Mouse (Mus musculus) thymus, adult 2 months (tissue): ENCODE results near the gene Tmem86b. TPM values are rescaled to one million over a fixed set of nuclear protein-coding genes. Genes with fewer than 3 reads are reported as not detected.

Experiments
- DNase-seq: peaks from one replicate; pipeline ENCODE4 v3.0.0; 2021
- H3K27ac ChIP-seq: fragments of 200-500 bp; 2 replicates; pipeline ENCODE4 v1.5.1; 2012; ENCODE audit warnings: low read length, control low read depth; ENCODE audit not compliant: control insufficient read depth, insufficient read depth
- H3K27me3 ChIP-seq: fragments of 200-500 bp; 2 replicates; pipeline ENCODE4 v1.6.1; 2012; ENCODE audit warnings: mild to moderate bottlenecking, low read length, moderate library complexity, mixed read lengths; ENCODE audit not compliant: control insufficient read depth, insufficient read depth
- H3K36me3 ChIP-seq: fragments of 200-500 bp; 2 replicates; pipeline ENCODE4 v1.6.1; 2012; ENCODE audit warnings: mild to moderate bottlenecking, low read length, moderate library complexity; ENCODE audit not compliant: control insufficient read depth, insufficient read depth
- H3K4me1 ChIP-seq: fragments of 200-500 bp; replicated peaks from 2 replicates; pipeline ENCODE4 v1.6.1; 2012; ENCODE audit warnings: low read length; ENCODE audit not compliant: control insufficient read depth, insufficient read depth
- H3K4me3 ChIP-seq: fragments of 200-500 bp; 2 replicates; pipeline ENCODE4 v1.5.1; 2012; ENCODE audit warnings: mild to moderate bottlenecking, low read length, control low read depth, moderate library complexity; ENCODE audit not compliant: control insufficient read depth, insufficient read depth
- CTCF ChIP-seq: fragments of 200-500 bp; IDR thresholded peaks from 2 replicates; pipeline ENCODE4 v1.5.1; 2012; ENCODE audit warnings: mild to moderate bottlenecking, control low read depth, low read length, moderate library complexity, borderline replicate concordance; ENCODE audit not compliant: control insufficient read depth, poor library complexity, insufficient read depth; ENCODE audit errors: extremely low read depth
- POLR2A ChIP-seq: fragments of 200-500 bp; IDR thresholded peaks from 2 replicates; pipeline ENCODE4 v1.6.1; 2012; ENCODE audit warnings: mild to moderate bottlenecking, low read length, control low read depth, moderate library complexity; ENCODE audit not compliant: control insufficient read depth, poor library complexity, insufficient read depth; ENCODE audit errors: extremely low read depth
- WGBS: fragments of 180-500 bp; shearing (Covaris S2); methylation state at CpG from one replicate; pipeline ENCODE4 v1.1.7; 2018; 5-methylcytosine and 5-hydroxymethylcytosine counted together
- polyA plus RNA-seq: library from polyadenylated mRNA; depleted of rRNA; stranded (reverse); fragments of >200 nt; gene quantifications from 2 replicates; pipeline ENCODE4 v1.2.3, GENCODE M21; 2012

Tmem86b gene
- polyA plus RNA-seq, 1 experiment = 113 TPM

GRCm38 (mm10) chr7:4653780-4654179 is 22.6 kb upstream of the Tmem86b start:
- Histone ChIP-seq H3K4me3 (peak overlapping the region; percentile 54), H3K36me3 (no peaks in the 10 kb centered on the region), H3K27me3 (no peaks in the 10 kb centered on the region), H3K4me1 (peaks cover 35% of the 10 kb centered on the region), H3K27ac (peak overlapping the region; percentile 100)
- no peak for TF ChIP-seq POLR2A
- no peak for TF ChIP-seq CTCF
- 7% methylated on average over 7 of the region's 7 CpGs for WGBS
- peak; percentile 87 for DNase-seq

- Histone ChIP-seq H3K36me3 (no peaks in the 10 kb centered on the region), H3K4me3 (peak overlapping the region; percentile 54), H3K27me3 (no peaks in the 10 kb centered on the region), H3K4me1 (peaks cover 35% of the 10 kb centered on the region), H3K27ac (peak overlapping the region; percentile 100)
- no peak for DNase-seq
- 7% methylated on average over 5 of the region's 5 CpGs for WGBS
- no peak for TF ChIP-seq POLR2A
- TF ChIP-seq CTCF = no peak
Measured at GRCm38 (mm10) chr7:4653351-4653750, 22.1 kb upstream of the Tmem86b start.

GRCm38 (mm10) chr7:4652726-4653125 is 21.5 kb upstream of the Tmem86b start:
- TF ChIP-seq POLR2A (no peak), CTCF (no peak)
- WGBS = 39% methylated on average over 5 of the region's 5 CpGs
- Histone ChIP-seq H3K27ac (peak overlapping the region; percentile 100), H3K4me1 (peaks cover 40% of the 10 kb centered on the region), H3K27me3 (no peaks in the 10 kb centered on the region), H3K36me3 (no peaks in the 10 kb centered on the region), H3K4me3 (peak overlapping the region; percentile 10; the same call in 1 of the 2 replicates)
- DNase-seq = no peak

DNA sequence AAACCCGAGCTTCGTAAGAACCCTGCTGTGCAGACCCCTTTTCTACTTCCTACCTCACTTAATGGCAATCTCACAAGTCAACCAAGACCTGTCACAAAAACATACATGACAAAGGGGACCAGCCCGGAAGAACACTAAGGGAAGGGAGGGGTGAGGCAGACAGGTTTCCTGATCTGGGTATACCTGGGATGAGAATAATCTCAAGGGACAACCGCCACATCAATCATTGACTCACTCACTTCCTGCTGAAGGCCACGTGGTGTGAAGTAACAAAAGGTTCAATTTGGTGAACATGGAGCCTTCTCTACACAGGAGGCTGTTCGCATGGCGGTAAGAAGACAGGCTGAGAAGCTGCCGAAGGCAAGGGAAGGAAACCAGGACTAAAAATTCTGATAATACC is 20.4 kb upstream of the Tmem86b start:
- WGBS = 6% methylated on average over 8 of the region's 8 CpGs
- Histone ChIP-seq H3K36me3 (peaks cover 2% of the 10 kb centered on the region), H3K27ac (peak overlapping the region; percentile 89), H3K4me1 (peaks cover 39% of the 10 kb centered on the region), H3K27me3 (no peaks in the 10 kb centered on the region), H3K4me3 (peak overlapping the region; percentile 14; the same call in 1 of the 2 replicates)
- peak; percentile 58 for DNase-seq
- TF ChIP-seq CTCF (no peak), POLR2A (no peak)

DNA sequence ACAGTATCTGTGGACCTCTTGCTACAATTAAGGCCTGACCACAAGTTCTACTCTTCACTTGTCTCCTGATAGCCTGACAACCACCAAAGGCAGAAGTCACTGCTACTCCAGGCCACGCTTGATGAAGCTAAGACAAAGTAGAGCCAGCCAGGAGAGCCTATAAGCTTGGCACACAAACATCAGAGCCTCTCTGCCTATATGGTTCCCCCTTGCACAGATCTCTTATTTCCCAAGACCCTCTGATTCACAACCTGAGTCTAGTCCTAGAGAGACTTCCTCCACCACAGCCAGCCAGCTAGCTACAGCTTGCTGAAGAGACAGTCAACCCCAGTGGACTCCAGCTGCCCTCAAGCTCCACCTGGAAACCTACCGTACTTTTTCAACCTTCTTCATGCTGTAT is 16.8 kb upstream of the Tmem86b start:
- H3K36me3 ChIP-seq = peaks cover 38% of the 10 kb centered on the region
- TF ChIP-seq CTCF = no peak
- no peak for TF ChIP-seq POLR2A
- H3K4me3 ChIP-seq = no peak overlapping the region
- no peaks in the 10 kb centered on the region for H3K27me3 ChIP-seq
- 86% methylated on average over 2 of the region's 2 CpGs for whole genome bisulfite sequencing
- H3K27ac ChIP-seq = no peak overlapping the region
- DNase-seq = no peak
- peaks cover 36% of the 10 kb centered on the region for H3K4me1 ChIP-seq

- peaks cover 45% of the 10 kb centered on the region for H3K36me3 ChIP-seq
- no peak for DNase-seq
- H3K4me1 ChIP-seq = peaks cover 30% of the 10 kb centered on the region
- H3K27me3 ChIP-seq = no peaks in the 10 kb centered on the region
- H3K4me3 ChIP-seq = no peak overlapping the region
- no peak for TF ChIP-seq CTCF
- no peak for TF ChIP-seq POLR2A
- WGBS = 35% methylated on average over 6 of the region's 6 CpGs
- no peak overlapping the region for H3K27ac ChIP-seq
Measured at GRCm38 (mm10) chr7:4647291-4647690, 16.1 kb upstream of the Tmem86b start.

DNA sequence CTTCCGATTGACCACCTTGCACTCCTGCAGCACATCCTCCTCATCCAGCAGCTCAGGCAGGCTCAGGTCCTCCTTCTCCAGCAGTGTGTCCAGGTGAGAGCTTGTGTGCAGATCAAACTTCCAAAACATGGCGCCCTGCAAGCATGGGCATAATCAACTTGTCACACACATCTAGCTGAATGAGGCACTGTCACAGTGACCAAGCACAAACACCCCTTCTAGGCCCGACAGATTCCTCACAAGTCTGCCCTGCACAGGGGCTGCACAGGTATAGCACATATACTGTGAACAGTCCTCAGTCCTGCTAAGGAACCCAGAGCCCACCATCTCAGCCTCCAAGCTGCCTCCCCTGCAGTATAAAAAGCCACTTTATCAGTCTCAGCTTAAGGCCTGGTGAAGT is 15.6 kb upstream of the Tmem86b start:
- Histone ChIP-seq H3K36me3 (peaks cover 50% of the 10 kb centered on the region), H3K27me3 (no peaks in the 10 kb centered on the region), H3K27ac (no peak overlapping the region), H3K4me3 (no peak overlapping the region), H3K4me1 (peaks cover 29% of the 10 kb centered on the region)
- TF ChIP-seq POLR2A (no peak), CTCF (no peak)
- DNase-seq = no peak
- 97% methylated on average over 3 of the region's 3 CpGs for WGBS
